Mouse (Mus musculus): Measurements from ENCODE around the gene Nek7. TPM values are rescaled to one million over a fixed set of nuclear protein-coding genes. Genes with fewer than 3 reads are reported as not detected.

Gene Nek7
- polyA plus RNA-seq, 1 experiment, result 2.6 TPM

DNA sequence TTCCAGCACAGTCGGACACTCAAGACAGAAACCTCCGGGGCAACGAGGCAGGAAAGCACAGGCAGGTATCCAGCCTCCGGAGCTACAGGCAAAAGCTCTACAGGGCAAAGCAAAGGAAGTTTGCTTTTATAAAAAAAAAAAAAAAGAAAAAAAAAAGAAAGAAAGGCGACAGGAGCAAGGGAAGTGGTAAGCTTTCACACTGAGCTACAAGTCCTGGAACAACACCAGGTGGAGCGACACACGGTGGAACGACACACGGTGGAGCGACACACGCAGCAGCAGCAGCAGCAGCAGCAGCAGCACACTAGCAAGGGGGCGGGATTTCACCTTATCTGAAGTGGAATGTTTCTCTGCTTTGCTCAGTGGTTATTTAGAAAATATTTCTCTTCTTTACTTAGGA, 10.8 kb downstream of the Nek7 start:
- Histone ChIP-seq H3K36me3 (ENCODE audit: control insufficient read depth, insufficient read depth, low read length) (no peaks in the 10 kb centered on the region), H3K4me1 (ENCODE audit: control insufficient read depth, insufficient read depth, insufficient read length, low read length) (peaks cover 1% of the 10 kb centered on the region; the same call in 1 of the 2 replicates)
- WGBS, result 70% methylated on average over 12 of the region's 12 CpGs

DNA sequence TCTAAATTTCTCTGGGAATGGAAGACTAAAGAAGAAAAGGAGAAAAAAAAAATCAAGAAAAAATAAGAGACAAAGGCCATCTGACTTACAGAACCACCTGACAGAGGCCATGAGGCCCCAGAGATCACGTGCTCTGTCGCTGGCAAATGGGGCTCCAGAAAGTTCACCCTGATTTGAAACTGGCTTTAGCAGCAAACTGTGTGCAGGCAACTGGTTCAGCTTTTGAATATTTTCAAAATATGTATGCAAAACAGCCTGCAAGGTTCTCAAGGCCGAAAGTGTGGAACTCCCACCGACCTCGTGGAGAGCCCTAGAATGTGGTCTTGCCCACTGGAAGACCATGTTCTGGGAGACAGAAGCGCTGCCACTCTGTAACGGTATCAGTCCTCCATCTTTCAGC, 11.6 kb downstream of the Nek7 start:
- H3K4me3 ChIP-seq (ENCODE audit: low read depth, low read length), result no peak overlapping the region
- H3K4me1 ChIP-seq (ENCODE audit: control insufficient read depth, insufficient read depth, insufficient read length, low read length), result peaks cover 1% of the 10 kb centered on the region; the same call in 1 of the 2 replicates
- H3K27me3 ChIP-seq (ENCODE audit: control insufficient read depth, insufficient read depth, low read length), result no peaks in the 10 kb centered on the region
- H3K27ac ChIP-seq (ENCODE audit: insufficient read depth, low read depth, low read length), result no peak overlapping the region
- TF ChIP-seq POLR2A (IDR thresholded peaks at IDR 0.05; ENCODE audit: low read depth, low read length) (no peak), CTCF (IDR thresholded peaks at IDR 0.05; ENCODE audit: extremely low read depth, insufficient read length, insufficient replicate concordance, low read depth, low read length) (no peak)
- H3K36me3 ChIP-seq (ENCODE audit: control insufficient read depth, insufficient read depth, low read length), result no peaks in the 10 kb centered on the region
- WGBS, result 96% methylated on average over 7 of the region's 7 CpGs

More for the DNA sequence above, 10.8 kb downstream of the Nek7 start:
- H3K27ac ChIP-seq (ENCODE audit: insufficient read depth, low read depth, low read length), result no peak overlapping the region
- no peak for TF ChIP-seq POLR2A (IDR thresholded peaks at IDR 0.05; ENCODE audit: low read depth, low read length)
- TF ChIP-seq CTCF (IDR thresholded peaks at IDR 0.05; ENCODE audit: extremely low read depth, insufficient read length, insufficient replicate concordance, low read depth, low read length), result no peak
- no peaks in the 10 kb centered on the region for H3K27me3 ChIP-seq (ENCODE audit: control insufficient read depth, insufficient read depth, low read length)
- no peak overlapping the region for H3K4me3 ChIP-seq (ENCODE audit: low read depth, low read length)

- H3K36me3 ChIP-seq (ENCODE audit: control insufficient read depth, insufficient read depth, low read length), result no peaks in the 10 kb centered on the region
- H3K27me3 ChIP-seq (ENCODE audit: control insufficient read depth, insufficient read depth, low read length), result no peaks in the 10 kb centered on the region
- no peak overlapping the region for H3K27ac ChIP-seq (ENCODE audit: insufficient read depth, low read depth, low read length)
- TF ChIP-seq CTCF (IDR thresholded peaks at IDR 0.05; ENCODE audit: extremely low read depth, insufficient read length, insufficient replicate concordance, low read depth, low read length) (no peak), POLR2A (IDR thresholded peaks at IDR 0.05; ENCODE audit: low read depth, low read length) (no peak)
- H3K4me1 ChIP-seq (ENCODE audit: control insufficient read depth, insufficient read depth, insufficient read length, low read length), result peaks cover 1% of the 10 kb centered on the region; the same call in 1 of the 2 replicates
- no peak overlapping the region for H3K4me3 ChIP-seq (ENCODE audit: low read depth, low read length)
- WGBS, result 79% methylated on average over 7 of the region's 7 CpGs
Observed at GRCm38 (mm10) chr1:138607862-138608261, 12.1 kb downstream of the Nek7 start.

DNA sequence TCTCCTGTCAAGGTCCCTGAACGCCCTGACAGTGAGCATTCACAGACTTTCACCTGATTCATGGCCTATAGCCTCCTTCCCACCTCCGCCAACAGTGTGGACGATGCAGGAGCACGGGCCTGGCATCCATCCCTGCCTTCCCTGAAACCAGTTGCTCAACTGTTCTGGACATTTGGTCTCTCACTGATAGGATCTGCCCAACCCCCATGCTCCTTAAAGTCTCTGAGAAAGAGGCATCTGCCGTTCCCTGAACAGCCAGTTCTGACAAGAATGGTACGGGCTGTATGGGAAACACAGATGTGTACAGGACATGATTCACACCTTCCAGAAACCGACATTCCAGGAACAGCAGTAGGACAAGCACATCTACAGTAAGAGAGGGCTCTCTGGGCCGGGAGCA, 13.2 kb downstream of the Nek7 start:
- no peak overlapping the region for H3K27ac ChIP-seq (ENCODE audit: insufficient read depth, low read depth, low read length)
- 80% methylated on average over 8 of the region's 8 CpGs for WGBS
- no peak for TF ChIP-seq POLR2A (IDR thresholded peaks at IDR 0.05; ENCODE audit: low read depth, low read length)
- no peak for TF ChIP-seq CTCF (IDR thresholded peaks at IDR 0.05; ENCODE audit: extremely low read depth, insufficient read length, insufficient replicate concordance, low read depth, low read length)

GRCm38 (mm10) chr1:138604736-138605135, 15.2 kb downstream of the Nek7 start:
- H3K36me3 ChIP-seq (ENCODE audit: control insufficient read depth, insufficient read depth, low read length), result no peaks in the 10 kb centered on the region
- no peak overlapping the region for H3K4me3 ChIP-seq (ENCODE audit: low read depth, low read length)
- TF ChIP-seq POLR2A (IDR thresholded peaks at IDR 0.05; ENCODE audit: low read depth, low read length) (no peak), CTCF (IDR thresholded peaks at IDR 0.05; ENCODE audit: extremely low read depth, insufficient read length, insufficient replicate concordance, low read depth, low read length) (no peak)
- no peaks in the 10 kb centered on the region for H3K27me3 ChIP-seq (ENCODE audit: control insufficient read depth, insufficient read depth, low read length)
- no peak overlapping the region for H3K27ac ChIP-seq (ENCODE audit: insufficient read depth, low read depth, low read length)
- 59% methylated on average over 2 of the region's 2 CpGs for WGBS
- H3K4me1 ChIP-seq (ENCODE audit: control insufficient read depth, insufficient read depth, insufficient read length, low read length), result peaks cover 1% of the 10 kb centered on the region; the same call in 1 of the 2 replicates

More for the DNA sequence above, 13.2 kb downstream of the Nek7 start:
- Histone ChIP-seq H3K4me1 (ENCODE audit: control insufficient read depth, insufficient read depth, insufficient read length, low read length) (peaks cover 1% of the 10 kb centered on the region; the same call in 1 of the 2 replicates), H3K4me3 (ENCODE audit: low read depth, low read length) (no peak overlapping the region), H3K27me3 (ENCODE audit: control insufficient read depth, insufficient read depth, low read length) (no peaks in the 10 kb centered on the region), H3K36me3 (ENCODE audit: control insufficient read depth, insufficient read depth, low read length) (no peaks in the 10 kb centered on the region)

DNA sequence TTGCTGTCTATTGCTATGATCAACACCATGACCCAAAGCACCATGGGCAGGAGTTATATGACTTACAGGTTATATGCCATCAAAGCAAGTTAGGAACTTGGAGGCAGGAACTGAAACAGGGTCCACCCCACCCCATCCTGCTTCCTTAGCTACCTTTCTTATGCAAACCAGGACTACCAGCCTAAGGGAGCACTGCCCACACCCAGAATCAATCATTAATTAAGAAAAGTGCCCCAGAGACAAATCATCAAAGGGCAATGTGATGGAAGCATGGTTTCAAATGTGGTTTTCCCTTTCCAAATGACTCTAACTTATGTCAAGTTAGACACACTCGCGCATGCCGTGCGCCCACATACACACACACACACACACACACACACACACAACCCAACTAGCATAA, 16.0 kb downstream of the Nek7 start:
- WGBS, result 94% methylated on average over 4 of the region's 4 CpGs
- no peak overlapping the region for H3K27ac ChIP-seq (ENCODE audit: insufficient read depth, low read depth, low read length)
- H3K4me1 ChIP-seq (ENCODE audit: control insufficient read depth, insufficient read depth, insufficient read length, low read length), result no peaks in the 10 kb centered on the region
- no peak overlapping the region for H3K4me3 ChIP-seq (ENCODE audit: low read depth, low read length)
- no peaks in the 10 kb centered on the region for H3K27me3 ChIP-seq (ENCODE audit: control insufficient read depth, insufficient read depth, low read length)
- TF ChIP-seq POLR2A (IDR thresholded peaks at IDR 0.05; ENCODE audit: low read depth, low read length) (no peak), CTCF (IDR thresholded peaks at IDR 0.05; ENCODE audit: extremely low read depth, insufficient read length, insufficient replicate concordance, low read depth, low read length) (no peak)
- H3K36me3 ChIP-seq (ENCODE audit: control insufficient read depth, insufficient read depth, low read length), result no peaks in the 10 kb centered on the region

GRCm38 (mm10) chr1:138598087-138598486, 21.9 kb downstream of the Nek7 start:
- WGBS, result 92% methylated on average over 11 of the region's 11 CpGs
- no peak for TF ChIP-seq POLR2A (IDR thresholded peaks at IDR 0.05; ENCODE audit: low read depth, low read length)
- TF ChIP-seq CTCF (IDR thresholded peaks at IDR 0.05; ENCODE audit: extremely low read depth, insufficient read length, insufficient replicate concordance, low read depth, low read length), result no peak

More at GRCm38 (mm10) chr1:138598087-138598486, 21.9 kb downstream of the Nek7 start:
- Histone ChIP-seq H3K27me3 (ENCODE audit: control insufficient read depth, insufficient read depth, low read length) (no peaks in the 10 kb centered on the region), H3K4me1 (ENCODE audit: control insufficient read depth, insufficient read depth, insufficient read length, low read length) (peaks cover 2% of the 10 kb centered on the region; the same call in 1 of the 2 replicates), H3K36me3 (ENCODE audit: control insufficient read depth, insufficient read depth, low read length) (no peaks in the 10 kb centered on the region), H3K27ac (ENCODE audit: insufficient read depth, low read depth, low read length) (no peak overlapping the region), H3K4me3 (ENCODE audit: low read depth, low read length) (no peak overlapping the region)

All from small intestine, adult 2 months (tissue).